Mouse (Mus musculus): ENCODE measurements around the gene Lama4.
A peak's percentile ranks its signal among the peaks of the same experiment; 100 is the strongest.

Gene Lama4

DNA sequence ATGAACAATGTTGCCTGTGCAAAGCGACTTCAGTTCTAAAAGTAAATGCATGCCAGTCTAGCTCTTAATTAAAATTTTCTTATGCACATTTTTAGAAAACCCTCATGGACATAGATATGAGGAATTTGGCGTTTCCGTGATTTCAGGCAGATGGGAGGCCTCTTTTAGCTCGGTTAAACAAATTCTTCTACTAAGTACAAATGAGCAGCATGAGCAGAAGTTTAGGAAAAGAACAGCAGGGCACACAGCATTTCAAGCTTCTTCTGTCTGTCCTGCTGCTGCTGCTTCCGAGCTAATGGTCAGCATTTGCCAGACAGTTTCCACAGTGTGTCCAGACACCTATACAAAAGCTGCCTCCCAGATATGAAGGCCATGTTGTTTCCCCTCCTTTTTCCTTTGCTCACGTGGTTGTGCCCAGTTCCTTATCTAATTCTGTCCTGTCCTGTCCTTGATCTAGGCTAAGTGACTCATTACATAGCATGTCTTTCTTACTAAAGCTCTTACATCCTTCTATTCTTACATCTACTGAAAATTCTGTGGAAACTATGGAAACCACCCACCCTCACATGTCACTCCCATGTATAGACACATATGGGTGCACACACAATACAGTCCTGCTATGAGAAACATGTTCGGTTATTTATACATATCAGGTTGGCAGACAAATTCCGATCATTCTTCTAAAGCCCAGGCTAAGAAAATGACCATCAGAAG lies 84.4 kb downstream of the Lama4 start:
- no peak for DNase-seq (ENCODE audit: low read depth)

DNA sequence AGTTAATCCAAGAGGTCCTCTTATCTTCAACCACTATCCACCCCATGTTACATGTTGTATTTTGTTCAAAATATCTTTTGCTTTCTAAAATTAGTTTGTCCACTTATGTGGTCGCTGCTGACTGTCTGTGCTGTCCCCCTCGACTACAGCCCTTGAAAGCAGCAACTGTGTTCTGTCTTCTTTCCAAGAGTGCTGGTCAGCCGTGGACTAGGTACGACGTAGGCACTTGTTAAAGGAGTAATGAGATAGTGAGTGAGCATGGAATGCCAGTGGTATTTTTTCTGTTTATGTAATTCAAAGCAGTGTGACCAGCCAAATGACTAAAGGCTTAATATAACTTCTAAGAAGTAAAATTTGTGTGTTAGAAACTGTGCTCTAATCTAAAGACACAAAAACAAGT lies 90.7 kb downstream of the Lama4 start:
- no peak for DNase-seq (ENCODE audit: low read depth)

DNA sequence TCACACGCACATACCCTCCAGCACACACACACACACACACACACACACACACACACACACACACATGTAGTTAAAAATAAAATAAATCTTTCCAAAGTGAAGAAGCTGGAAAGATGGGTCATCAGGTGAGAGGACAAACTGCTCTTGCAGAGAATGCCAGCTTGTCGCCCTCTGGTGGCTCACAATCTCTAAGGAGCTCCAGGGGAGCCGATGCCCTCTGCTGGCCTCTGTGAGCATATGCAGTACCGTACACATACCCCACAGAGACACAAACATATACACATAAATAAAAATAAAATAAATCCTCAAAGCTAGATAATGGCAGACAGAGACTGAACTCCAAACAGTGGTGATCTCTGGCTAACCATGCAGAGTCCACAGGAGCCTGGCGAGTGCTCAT lies 99.4 kb downstream of the Lama4 start:
- peak; percentile 19 for DNase-seq (ENCODE audit: low read depth)

DNA sequence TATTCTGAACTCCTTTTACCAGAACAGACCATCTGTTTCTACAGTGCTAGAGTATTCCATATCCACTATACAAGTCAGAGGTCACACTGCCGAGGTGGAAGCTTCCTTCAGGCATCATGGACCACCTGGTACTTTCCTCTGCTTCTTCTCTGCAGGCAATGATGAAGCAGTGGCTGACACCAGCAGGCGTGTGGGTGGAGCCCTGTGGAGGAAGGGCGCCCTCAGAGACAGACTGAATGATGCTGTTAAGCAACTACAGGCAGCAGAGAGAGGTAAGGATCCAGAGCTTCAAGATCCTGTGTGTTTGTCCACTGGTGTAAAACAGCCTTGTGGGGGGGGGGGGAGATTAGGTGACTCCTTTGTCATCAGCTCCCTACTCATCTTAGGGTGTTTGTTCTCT lies 100.1 kb downstream of the Lama4 start:
- DNase-seq (ENCODE audit: low read depth), result no peak

DNA sequence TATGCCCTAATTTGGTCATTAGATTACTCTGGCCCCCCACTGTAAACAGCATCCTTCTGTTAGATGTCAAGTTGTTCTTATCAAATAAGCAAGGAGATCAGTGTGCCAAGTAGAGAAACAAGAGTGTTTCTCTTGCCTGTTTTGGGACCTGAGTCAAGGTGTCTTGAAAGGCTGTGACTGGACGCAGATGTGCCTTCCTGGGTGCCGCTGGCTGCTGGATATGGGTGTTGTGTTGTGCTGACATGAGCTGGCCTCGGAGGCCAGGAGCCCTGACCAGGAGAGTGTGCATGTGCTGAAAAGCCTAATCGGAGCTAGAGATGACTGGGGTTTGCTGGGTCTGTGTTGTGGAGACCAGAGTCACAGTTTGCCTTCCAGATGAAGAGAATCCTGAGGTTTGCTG lies 100.7 kb downstream of the Lama4 start:
- no peak for DNase-seq (ENCODE audit: low read depth)

DNA sequence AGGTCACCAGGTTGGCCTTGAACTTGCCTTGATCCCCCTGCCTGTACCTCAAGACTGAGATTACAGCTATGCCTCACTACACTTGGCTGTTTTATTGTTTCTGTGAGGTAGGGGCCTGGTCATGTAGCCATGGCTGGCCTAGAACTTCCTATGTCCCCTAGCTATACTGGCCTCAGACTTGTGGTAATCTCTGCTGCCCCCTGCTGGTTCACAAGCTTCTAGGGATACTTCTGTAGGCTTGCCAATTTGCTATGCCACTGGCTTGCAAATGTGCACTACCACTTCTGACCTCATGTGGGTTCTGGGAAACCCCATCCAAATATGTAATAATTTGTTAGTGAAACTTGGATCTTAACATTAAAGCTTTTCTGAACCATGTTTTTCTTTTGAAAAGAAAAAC lies 101.6 kb downstream of the Lama4 start:
- DNase-seq (ENCODE audit: low read depth), result peak; percentile 56

DNA sequence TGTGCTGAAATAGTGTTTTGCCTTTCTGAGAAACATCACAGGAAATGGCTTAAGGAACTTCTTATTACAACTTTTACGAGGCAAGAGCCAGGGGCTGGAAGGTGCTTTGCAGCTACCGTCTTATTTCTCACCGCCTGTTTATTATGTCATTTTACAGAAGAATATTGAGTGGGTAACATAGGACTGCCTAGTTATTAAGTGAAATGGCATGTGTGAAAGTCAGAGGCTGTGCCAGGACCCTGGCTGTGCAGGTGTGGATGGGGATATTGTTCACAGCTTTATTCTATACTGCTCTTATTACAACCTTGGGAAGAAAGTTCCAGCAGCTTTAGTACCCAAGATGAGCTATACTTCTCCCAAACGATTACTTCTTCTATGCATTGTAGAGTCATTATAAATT lies 106.7 kb downstream of the Lama4 start:
- no peak for DNase-seq (ENCODE audit: low read depth)

DNA sequence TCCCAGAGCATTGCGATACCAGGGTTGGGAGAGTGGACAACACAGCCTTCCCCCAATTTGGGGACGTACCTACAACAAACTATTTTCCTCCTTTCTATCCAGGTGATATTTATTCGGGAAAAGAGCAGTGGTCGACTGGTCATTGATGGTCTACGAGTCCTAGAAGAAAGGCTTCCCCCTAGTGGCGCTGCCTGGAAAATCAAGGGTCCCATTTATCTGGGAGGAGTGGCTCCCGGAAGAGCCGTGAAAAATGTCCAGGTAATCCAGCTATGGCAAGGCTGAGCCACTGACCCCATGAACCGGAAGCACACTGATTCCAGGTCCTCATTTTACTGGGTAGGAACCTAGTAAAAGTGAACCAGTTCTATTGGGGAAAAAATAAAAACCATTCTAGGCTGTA lies 131.7 kb downstream of the Lama4 start:
- DNase-seq (ENCODE audit: low read depth), result peak; percentile 16

DNA sequence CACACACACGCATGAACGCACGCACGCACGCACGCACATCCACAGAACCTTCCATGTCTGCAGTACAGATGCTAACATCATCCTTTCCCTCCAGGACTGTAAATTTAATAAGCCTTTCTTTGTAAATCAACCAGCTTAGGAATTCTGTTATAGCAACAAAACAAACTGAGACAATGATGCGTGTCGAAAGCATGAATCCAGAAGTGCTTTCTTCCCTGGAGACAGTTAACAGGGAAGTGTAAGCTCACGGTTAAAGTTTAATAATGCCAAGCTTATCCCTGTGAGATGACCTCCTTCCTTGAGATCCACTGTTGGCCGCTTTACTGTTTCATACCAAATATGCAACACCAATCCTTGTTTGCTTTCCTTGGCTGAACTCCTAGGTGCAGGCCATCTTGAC lies 133.4 kb downstream of the Lama4 start:
- DNase-seq (ENCODE audit: low read depth), result no peak

DNA sequence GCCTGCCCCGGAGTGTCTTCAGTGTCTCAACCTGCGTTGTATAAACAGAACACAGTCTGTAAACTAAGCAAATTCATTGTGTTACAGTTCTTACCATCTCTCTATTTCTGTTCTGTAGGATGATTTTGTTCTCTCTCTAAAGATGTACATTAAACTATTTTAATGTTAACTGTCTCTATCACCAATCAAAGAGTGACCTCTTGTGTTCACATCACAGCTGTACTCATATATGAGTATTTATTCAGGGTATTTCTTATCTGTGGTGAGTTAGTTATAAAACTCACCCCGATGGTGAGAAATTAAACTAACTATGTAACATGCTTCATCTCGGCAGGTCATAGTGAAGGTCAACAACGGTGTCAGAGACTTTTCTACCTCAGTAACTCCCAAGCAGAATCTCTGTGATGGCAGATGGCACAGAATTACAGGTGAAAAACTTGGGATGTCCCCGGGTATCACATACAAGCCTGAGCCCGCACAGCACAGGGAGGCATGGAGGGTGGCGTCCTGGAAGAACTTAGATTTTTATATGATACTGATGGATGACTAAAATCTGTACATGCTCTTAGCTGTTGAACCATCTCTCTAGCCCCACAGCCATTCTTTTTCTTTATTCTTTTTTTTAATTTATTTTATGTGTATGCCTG lies 139.6 kb downstream of the Lama4 start:
- DNase-seq (ENCODE audit: low read depth), result no peak

DNA sequence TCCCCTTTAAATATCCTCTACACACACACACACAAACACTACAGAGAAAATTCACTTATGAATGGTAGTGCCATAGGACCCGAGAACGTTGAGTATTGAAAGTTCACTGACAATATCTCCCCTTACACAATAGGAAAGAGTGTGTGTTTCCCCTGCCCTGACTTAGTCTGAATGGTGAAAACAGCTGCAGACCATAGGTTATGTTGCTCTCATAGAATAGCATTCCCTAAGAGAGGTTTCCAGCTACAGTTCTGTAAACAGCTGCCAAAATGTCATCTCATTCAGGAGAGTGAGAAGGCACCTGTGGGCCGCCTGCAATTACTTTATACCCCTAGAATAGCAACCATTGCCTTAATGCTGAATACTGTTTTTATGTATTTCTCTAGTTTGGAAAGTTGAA lies 141.1 kb downstream of the Lama4 start:
- no peak for DNase-seq (ENCODE audit: low read depth)

DNA sequence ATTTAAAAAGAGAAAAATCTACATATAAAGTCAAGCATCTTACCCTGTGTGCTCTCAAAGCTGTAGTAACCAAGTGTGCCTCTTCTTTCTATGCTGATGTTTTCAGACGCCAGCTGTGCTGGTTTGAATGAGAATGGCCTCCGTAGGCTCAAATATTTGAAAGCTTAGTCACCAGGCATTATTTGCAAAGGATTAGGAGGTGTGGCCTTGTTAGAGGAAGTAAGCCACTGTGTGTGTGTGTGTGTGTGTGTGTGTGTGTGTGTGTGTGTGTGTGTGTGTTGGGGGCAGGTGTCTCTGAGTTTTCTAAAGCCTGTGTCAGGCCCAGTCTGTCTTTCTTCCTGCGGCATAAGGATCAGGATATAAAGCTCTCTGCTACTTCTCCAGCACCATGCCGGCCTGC lies 141.6 kb downstream of the Lama4 start:
- DNase-seq (ENCODE audit: low read depth), result no peak

DNA sequence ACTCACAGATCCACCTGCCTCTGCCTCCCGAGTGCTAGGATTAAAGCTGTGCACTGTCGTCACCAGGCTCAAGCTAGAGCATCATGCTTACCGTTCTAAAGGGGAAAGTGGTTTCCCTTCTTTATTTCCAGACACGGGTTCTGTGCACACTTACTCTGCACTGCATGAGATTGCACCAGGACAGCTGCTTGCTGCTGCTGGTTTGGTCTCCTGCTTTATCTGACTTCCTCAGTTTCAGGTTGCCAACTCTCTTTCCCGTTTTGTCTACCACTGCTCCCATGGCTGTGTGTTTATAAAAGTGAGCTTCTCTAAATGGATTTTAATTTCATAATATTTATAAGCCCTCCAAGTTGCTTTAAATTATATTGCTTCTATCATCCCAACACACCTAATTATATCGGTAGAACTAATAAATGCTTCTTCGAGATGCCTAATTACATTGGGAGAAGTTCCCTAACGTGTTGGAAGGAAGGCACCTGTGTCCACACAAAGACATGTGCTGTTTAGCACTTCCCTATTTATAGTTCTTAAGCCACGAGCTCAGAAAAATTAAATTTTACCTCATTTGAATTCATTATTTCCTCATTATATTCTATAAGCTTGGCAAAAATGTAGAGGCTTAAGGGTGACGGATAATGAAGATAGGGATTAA lies 143.6 kb downstream of the Lama4 start:
- no peak for DNase-seq (ENCODE audit: low read depth)

DNA sequence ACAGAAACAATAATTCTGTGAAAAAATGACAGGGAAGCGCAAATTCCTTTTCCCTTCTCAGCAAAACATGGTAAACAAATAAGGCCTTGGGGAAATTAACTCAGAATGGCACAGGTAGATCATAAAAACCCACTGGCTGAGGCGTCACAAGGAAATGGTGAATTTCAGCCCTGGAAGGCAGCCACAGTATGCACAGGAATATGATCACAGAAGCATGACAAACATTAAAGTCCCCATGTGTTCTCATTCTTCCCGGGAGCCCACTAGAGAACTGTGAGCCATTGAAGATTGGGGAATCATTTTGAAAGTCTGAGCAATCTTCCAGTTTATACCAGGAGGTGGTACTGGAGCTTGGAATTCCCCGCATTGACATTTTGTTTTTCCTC lies 144.2 kb downstream of the Lama4 start:
- DNase-seq (ENCODE audit: low read depth), result no peak

DNA sequence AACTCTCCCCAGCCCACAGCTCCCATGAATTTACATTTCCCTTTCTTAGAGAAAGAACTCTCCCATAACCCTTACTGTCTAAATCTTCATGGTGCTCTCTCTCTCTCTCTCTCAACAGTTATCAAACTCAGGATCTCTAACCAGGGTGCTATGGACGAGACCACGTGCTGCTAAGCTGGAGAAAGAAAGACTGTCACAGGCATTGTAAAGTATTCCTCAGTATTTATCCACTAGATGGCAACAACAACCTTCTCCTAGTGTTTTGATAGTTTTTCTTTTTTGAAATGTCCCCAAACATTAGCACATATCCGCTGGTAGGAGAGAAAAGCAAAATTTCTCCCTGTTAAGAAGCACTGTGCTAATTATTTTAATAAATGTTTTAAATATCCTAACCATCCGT lies 156.1 kb downstream of the Lama4 start:
- DNase-seq (ENCODE audit: low read depth), result no peak

DNA sequence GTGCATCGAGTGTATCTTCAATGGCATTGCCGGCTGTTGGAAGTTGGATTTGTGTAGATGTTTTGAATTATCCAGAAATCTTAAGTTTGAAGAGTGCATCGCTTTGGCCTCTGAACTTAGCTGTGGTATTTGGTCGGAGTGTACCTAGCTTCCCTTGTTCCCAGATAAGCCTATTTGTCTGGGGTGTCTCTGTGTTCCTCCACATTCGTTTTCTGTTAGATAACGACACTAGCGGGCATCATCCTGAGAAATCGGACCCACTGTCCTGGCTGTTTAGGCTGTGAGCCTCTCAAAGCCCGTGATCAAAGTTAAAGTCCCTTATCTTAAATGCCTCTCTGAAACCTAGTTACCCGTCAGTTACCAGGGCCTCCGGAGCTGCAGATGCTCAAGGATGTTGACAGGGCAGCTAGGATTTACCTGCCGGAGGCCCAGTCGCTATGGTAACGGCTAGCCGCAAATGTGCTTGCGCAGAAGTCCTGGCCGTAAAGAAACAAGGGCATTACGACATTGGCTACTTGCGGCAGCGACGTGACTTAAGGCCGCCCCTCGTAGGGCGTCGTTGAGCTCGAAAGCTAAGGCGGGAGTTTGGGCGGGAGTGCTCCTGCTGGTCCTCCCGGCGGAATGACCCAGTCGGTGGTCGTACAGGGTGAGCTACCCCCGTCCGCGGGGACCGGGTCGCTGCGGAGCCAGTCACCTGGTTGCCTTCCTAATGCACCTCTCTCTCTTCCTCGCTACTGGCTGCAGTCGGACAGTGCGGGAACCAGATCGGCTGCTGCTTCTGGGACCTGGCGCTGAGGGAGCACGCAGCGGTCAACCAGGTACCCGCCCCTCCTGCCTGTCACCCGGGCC lies 168.4 kb downstream of the Lama4 start, which contains the start of the genes Fam229b and Tube1:
Fam229b (minus strand) TSS at position 453 of the 849 bp plus-strand sequence.
Tube1 (plus strand) TSS at position 515 of the 849 bp plus-strand sequence.
- DNase-seq (ENCODE audit: low read depth), result peak; percentile 77

DNA sequence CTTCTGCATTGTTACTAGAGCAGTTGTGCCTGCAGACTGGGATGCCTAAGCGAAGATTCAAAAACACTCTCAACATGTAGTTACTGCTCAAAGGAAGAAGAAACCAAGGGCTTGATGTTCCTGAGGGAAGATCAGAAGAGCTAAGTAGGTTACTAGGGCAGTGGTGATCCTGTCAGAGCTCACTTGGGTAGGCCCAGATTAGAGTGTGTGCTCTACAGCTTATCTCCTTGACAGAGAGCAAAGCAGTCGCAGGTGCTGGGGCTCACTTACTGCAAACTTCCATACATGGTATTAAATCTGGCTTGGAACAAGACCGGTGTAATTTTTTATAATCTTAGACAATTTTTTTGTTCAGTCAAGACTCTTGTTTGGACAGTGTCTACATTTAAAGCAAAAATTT lies 172.5 kb downstream of the Lama4 start:
- no peak for DNase-seq (ENCODE audit: low read depth)

DNA sequence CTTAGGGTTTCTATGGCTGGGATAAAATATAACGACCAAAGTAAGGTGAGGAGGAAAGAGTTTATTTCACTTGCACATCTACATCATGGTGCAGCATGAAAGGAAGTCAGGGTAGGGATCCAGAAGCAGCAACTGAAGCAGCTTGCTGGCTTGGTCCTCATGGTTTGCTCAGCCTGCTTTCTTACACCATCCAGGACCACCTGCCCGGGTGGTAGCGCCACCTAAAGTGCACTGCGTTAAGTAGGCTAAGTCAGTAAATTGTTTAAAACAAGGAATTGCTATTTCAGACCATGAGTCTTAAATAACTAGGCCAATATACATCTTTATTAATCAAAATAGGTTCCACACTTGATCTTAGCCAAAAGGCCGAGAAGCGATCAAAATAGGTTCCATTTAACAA lies 173.4 kb downstream of the Lama4 start:
- DNase-seq (ENCODE audit: low read depth), result no peak

DNA sequence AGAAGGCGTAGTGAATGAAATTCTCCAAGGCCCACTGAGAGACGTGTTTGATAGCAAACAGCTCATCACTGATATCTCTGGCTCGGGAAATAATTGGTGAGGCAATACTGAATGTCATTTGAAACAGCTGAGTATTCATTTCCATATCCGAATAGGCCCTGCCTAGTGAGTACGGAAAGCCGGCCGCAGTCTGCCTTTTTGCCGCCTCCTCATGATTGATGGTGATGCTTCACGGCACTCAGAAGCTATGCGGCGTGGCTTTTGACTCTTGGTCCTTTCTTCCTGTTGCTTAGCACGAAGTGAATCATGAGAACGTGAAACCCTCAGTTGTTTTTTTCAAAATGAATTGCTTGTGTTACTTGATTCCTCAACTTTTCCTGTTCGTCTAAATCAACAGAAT lies 175.5 kb downstream of the Lama4 start:
- no peak for DNase-seq (ENCODE audit: low read depth)

DNA sequence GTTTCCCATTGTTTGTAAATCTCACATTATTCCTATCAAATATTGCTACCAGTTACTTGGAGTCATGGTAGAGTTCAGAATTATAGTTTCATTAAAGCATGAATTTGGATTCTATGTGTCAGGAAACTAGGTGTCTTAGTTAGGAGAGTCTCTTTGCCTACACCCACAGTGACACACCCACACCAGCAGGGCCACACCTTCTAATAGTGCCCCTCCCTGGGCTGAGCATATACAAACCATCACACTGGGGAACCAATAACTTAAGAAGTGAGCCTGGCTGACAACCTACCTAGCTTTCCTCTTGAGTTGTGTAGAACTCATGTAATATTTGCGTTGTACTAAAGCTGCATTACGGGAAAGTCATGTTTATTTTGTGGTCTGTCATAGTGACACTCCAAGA lies 176.1 kb downstream of the Lama4 start:
- DNase-seq (ENCODE audit: low read depth), result no peak

DNA sequence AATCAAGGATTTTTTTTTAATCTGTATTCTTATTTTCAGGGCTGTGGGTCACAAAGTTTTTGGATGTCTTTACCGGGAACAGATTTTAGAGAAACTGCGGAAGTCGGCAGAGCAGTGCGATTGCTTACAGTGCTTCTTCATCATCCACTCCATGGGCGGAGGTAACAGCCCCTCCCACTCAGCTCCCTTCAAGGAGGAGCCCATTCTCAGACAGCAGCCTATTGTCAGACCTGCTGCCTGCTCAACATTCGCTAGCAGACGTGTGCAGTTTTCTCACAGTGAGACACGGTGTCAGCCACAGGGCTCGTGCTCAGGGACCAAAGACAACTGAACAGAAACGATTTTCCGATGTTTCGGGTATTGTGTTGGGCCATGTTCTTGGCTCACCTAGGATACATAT lies 176.9 kb downstream of the Lama4 start:
- DNase-seq (ENCODE audit: low read depth), result no peak

DNA sequence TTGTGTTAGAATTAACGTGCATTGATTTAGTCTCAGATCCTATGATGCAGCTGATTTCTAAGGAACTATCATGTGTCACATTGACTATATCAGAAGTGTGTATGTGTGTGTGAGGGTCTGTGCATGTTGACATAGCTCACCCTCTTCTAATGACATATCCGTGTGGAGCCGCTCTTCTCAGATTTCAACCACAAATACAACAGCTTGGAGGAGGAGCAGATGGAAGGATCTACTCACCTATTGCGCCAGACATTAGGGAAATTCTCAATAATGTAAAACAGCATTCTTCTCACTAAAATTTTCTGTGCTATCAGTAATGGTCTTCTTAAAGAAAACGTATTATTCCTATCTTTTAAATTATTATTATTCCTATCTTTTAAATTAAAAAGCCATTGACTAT lies 191.4 kb downstream of the Lama4 start:
- no peak for DNase-seq (ENCODE audit: low read depth)

DNA sequence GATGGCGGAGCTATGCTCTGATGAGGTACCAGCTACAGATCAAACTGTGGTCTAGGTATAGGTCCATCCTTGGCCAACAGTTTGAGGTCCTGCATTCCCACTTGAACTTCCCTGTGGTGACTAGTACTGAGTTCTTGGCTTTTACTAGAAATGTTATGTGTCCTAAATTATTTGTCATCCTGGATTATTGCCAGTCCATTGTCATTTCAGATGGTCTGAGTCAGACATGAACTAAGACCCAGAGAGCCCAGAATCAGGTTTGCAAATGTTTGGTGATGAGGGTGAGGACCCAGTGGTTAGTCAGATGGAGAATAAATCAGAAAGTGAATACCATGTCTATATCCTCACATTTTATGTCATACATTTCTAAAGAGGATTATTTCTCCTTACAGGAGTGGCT lies 192.0 kb downstream of the Lama4 start:
- no peak for DNase-seq (ENCODE audit: low read depth)

Data from c-Kit-positive CD71-negative TER-119-negative erythroid progenitor cells, embryonic 14.5 days (primary cell).